Mouse (Mus musculus) lung, postnatal 0 days (tissue): ENCODE results near the gene Vmn1r210.
"Not testable (repeated sequence)": the region's sequence is repeated elsewhere in the genome, so short reads cannot be mapped to it uniquely, and the experiment has no call there.

Source experiments
- CTCF ChIP-seq: IDR thresholded peaks from 2 replicates; pipeline ENCODE4 v1.5.1; 2016; ENCODE audit warnings: antibody characterized with exemption, mild to moderate bottlenecking
- EP300 ChIP-seq: IDR thresholded peaks from 2 replicates; pipeline ENCODE4 v1.6.1; 2016; ENCODE audit warnings: antibody characterized with exemption, mild to moderate bottlenecking, control low read depth

- TF ChIP-seq CTCF, EP300: not testable (repeated sequence)
These were observed 9.5 kb downstream of the Vmn1r210 start for GRCm38 (mm10) chr13:22821601-22822000.
